ENCODE assay signal across 11 mouse cellular contexts in genomic region chr17:55813642-55814041, GRCm38 (mm10).
DNase-seq lines count a peak whose midpoint lies in the region; ATAC-seq and TF ChIP-seq lines count a peak whose summit lies in the region.
"Had no signal": no experiment of that assay in that cellular context is flagged by ENCODE, and none has a peak within 500 bp of the region (broad histone marks: within the 10 kb centered on the region; RNA-seq: fewer than 3 reads in every experiment).

No protein-coding gene starts in this region.

- no peak for ATAC-seq in embryonic facial prominence, embryonic 11.5 days (replicated peaks; ENCODE audit: insufficient number of reproducible peaks, low FRiP score, low TSS enrichment, low read depth)
- ATAC-seq in lung, embryonic 14.5 days (ENCODE audit: insufficient read depth) = no peak
- no peak for ATAC-seq in frontal cortex, adult (ENCODE audit: low TSS enrichment)

- no peaks in the 10 kb centered on the region for H3K36me3 ChIP-seq in embryonic facial prominence, embryonic 11.5 days (replicated peaks; ENCODE audit: control insufficient read depth, insufficient read depth, low read depth, low read length)
- H3K36me3 ChIP-seq in embryonic facial prominence, embryonic 10.5 days (replicated peaks) = no peaks in the 10 kb centered on the region
- no peaks in the 10 kb centered on the region for H3K36me3 ChIP-seq in lung, embryonic 14.5 days (ENCODE audit: insufficient read depth)
- H3K36me3 ChIP-seq: heart, embryonic 15.5 days had no signal

- no peak overlapping the region for H3K4me3 ChIP-seq in embryonic facial prominence, embryonic 11.5 days (ENCODE audit: low read depth, low read length)
- no peak overlapping the region for H3K4me3 ChIP-seq in embryonic facial prominence, embryonic 10.5 days
- H3K4me3 ChIP-seq in lung, embryonic 14.5 days (ENCODE audit: low read depth, low read length) = no peak overlapping the region
- H3K4me3 ChIP-seq: heart, embryonic 15.5 days had no signal

- H3K9ac ChIP-seq in embryonic facial prominence, embryonic 11.5 days (replicated peaks; ENCODE audit: low read length) = no peak overlapping the region
- H3K9ac ChIP-seq in lung, embryonic 14.5 days = no peak overlapping the region
- H3K9ac ChIP-seq: heart, embryonic 15.5 days had no signal

- no peaks in the 10 kb centered on the region for H3K4me1 ChIP-seq in embryonic facial prominence, embryonic 11.5 days (ENCODE audit: control insufficient read depth, insufficient read depth, low read length)
- no peaks in the 10 kb centered on the region for H3K4me1 ChIP-seq in embryonic facial prominence, embryonic 10.5 days
- no peaks in the 10 kb centered on the region for H3K4me1 ChIP-seq in lung, embryonic 14.5 days (ENCODE audit: insufficient read depth)
- H3K4me1 ChIP-seq: heart, embryonic 15.5 days had no signal

- DNase-seq in embryonic facial prominence, embryonic 11.5 days (ENCODE audit: low spot score) = peak; percentile 25
- DNase-seq in embryonic facial prominence, embryonic 10.5 days (ENCODE audit: low spot score) = no peak
- DNase-seq in lung, embryonic 14.5 days = peak; percentile 21
- DNase-seq in lung, adult 18-20 months = no peak
- DNase-seq in c-Kit-positive CD71-positive TER-119-negative erythroid progenitor cells, embryonic 14.5 days (ENCODE audit: low read depth) = peak; percentile 7
- DNase-seq in retina, postnatal 1 day = peak; percentile 15
- no peak for DNase-seq in frontal cortex, postnatal 14 days (ENCODE audit: low spot score in 2 of 2)
- DNase-seq: right cerebral cortex, adult 18-20 months had no signal

- H3K4me2 ChIP-seq in embryonic facial prominence, embryonic 11.5 days (ENCODE audit: low read depth, low read length) = no peak overlapping the region
- no peak overlapping the region for H3K4me2 ChIP-seq in lung, embryonic 14.5 days
- H3K4me2 ChIP-seq: heart, embryonic 15.5 days; midbrain, embryonic 11.5 days had no signal

- H3K9me3 ChIP-seq in embryonic facial prominence, embryonic 11.5 days (replicated peaks; ENCODE audit: control insufficient read depth, low read length) = no peaks in the 10 kb centered on the region
- no peaks in the 10 kb centered on the region for H3K9me3 ChIP-seq in embryonic facial prominence, embryonic 10.5 days
- H3K9me3 ChIP-seq in lung, embryonic 14.5 days (ENCODE audit: low read depth, low read length) = no peaks in the 10 kb centered on the region
- H3K9me3 ChIP-seq: heart, embryonic 15.5 days had no signal

- no peak overlapping the region for H3K27ac ChIP-seq in embryonic facial prominence, embryonic 11.5 days (replicated peaks; ENCODE audit: low read depth, low read length)
- no peak overlapping the region for H3K27ac ChIP-seq in embryonic facial prominence, embryonic 10.5 days (replicated peaks)
- H3K27ac ChIP-seq in lung, embryonic 14.5 days (ENCODE audit: low read depth) = no peak overlapping the region
- H3K27ac ChIP-seq: heart, embryonic 15.5 days had no signal

- no peaks in the 10 kb centered on the region for H3K27me3 ChIP-seq in embryonic facial prominence, embryonic 11.5 days (ENCODE audit: control insufficient read depth, insufficient read depth, low read length)
- no peaks in the 10 kb centered on the region for H3K27me3 ChIP-seq in embryonic facial prominence, embryonic 10.5 days (replicated peaks; ENCODE audit: low read depth, poor library complexity, severe bottlenecking)
- H3K27me3 ChIP-seq in lung, embryonic 14.5 days (ENCODE audit: insufficient read depth, low read length) = no peaks in the 10 kb centered on the region
- H3K27me3 ChIP-seq: heart, embryonic 15.5 days had no signal

- peak; percentile 29; the same call in 1 of the 2 replicates for TF ChIP-seq CTCF in lung, embryonic 14.5 days (IDR thresholded peaks at IDR 0.05; ENCODE audit: low read depth)

Comparison
In these comparisons a context has a peak if more than half of its experiments do, and no peak if none do; other contexts are left out.
1. DNase-seq: peak in embryonic facial prominence, embryonic 11.5 days (single experiment), lung, embryonic 14.5 days (single experiment), c-Kit-positive CD71-positive TER-119-negative erythroid progenitor cells, embryonic 14.5 days (single experiment) and retina, postnatal 1 day (single experiment); none in embryonic facial prominence, embryonic 10.5 days (single experiment), lung, adult 18-20 months (0 of 2) and frontal cortex, postnatal 14 days (0 of 2).